ENCODE assay signal across 19 mouse cellular contexts in genomic region chr11:121717724-121718123, GRCm38 (mm10). TPM values are rescaled to one million over a fixed set of nuclear protein-coding genes. Genes with fewer than 3 reads are reported as not detected.
DNase-seq lines count a peak whose midpoint lies in the region; ATAC-seq and TF ChIP-seq lines count a peak whose summit lies in the region.
"Had no signal": no experiment of that assay in that cellular context is flagged by ENCODE, and none has a peak within 500 bp of the region (broad histone marks: within the 10 kb centered on the region; RNA-seq: fewer than 3 reads in every experiment).

No protein-coding gene starts in this region.

- 44% methylated on average over 6 of the region's 6 CpGs for WGBS in lung, postnatal 0 days
- 46% methylated on average over 6 of the region's 6 CpGs for WGBS in intestine, embryonic 14.5 days
- WGBS in limb, embryonic 11.5 days: 66% methylated on average over 6 of the region's 6 CpGs
- 63% methylated on average over 6 of the region's 6 CpGs for WGBS in forebrain, embryonic 13.5 days

- TF ChIP-seq CTCF in lung, postnatal 0 days (IDR thresholded peaks at IDR 0.05): no peak

- no peaks in the 10 kb centered on the region for H3K9me3 ChIP-seq in lung, postnatal 0 days (ENCODE audit: low read length)
- H3K9me3 ChIP-seq in intestine, embryonic 14.5 days (ENCODE audit: control insufficient read depth, low read length): no peaks in the 10 kb centered on the region
- no peaks in the 10 kb centered on the region for H3K9me3 ChIP-seq in limb, embryonic 11.5 days (ENCODE audit: control insufficient read depth, low read length)
- no peaks in the 10 kb centered on the region for H3K9me3 ChIP-seq in forebrain, embryonic 13.5 days (replicated peaks)
- H3K9me3 ChIP-seq: G1E; heart, embryonic 12.5 days; hindbrain, embryonic 15.5 days; midbrain, embryonic 10.5 days had no signal

- DNase-seq in lung, postnatal 0 days (ENCODE audit: low spot score): no peak
- DNase-seq in lung, postnatal 14 days: no peak
- peak; percentile 71 for DNase-seq in intestine, embryonic 14.5 days (ENCODE audit: low spot score)
- peak; percentile 23 for DNase-seq in limb, embryonic 11.5 days (ENCODE audit: low spot score)
- DNase-seq in urinary bladder, postnatal 25 days (ENCODE audit: low spot score): peak; percentile 44
- DNase-seq in layer of hippocampus, postnatal 25 days (ENCODE audit: extremely low spot score in 1 of 2, low spot score in 1 of 2): no peak
- DNase-seq: cerebellum, postnatal 10 days; forebrain, postnatal 0 days; gastrocnemius, adult 2 months; liver; liver, postnatal 0 days; thymus, postnatal 36 days had no signal

- peak; percentile 20; the same call in 1 of the 2 replicates for ATAC-seq in lung, postnatal 0 days
- ATAC-seq in intestine, embryonic 14.5 days (replicated peaks; ENCODE audit: low FRiP score, low TSS enrichment, low read depth): peak; percentile 82
- ATAC-seq in limb, embryonic 11.5 days (ENCODE audit: insufficient number of reproducible peaks, low FRiP score, low TSS enrichment, low read depth): no peak
- ATAC-seq in forebrain, embryonic 13.5 days: no peak
- ATAC-seq: CD4-positive, CD25-positive, alpha-beta regulatory T cell, adult 4 months; forebrain, postnatal 0 days; liver, postnatal 0 days had no signal

- H3K4me2 ChIP-seq in lung, postnatal 0 days (replicated peaks; ENCODE audit: low read depth, low read length): no peak overlapping the region
- no peak overlapping the region for H3K4me2 ChIP-seq in intestine, embryonic 14.5 days (ENCODE audit: low read length)
- no peak overlapping the region for H3K4me2 ChIP-seq in limb, embryonic 11.5 days (ENCODE audit: low read depth, severe bottlenecking)
- no peak overlapping the region for H3K4me2 ChIP-seq in forebrain, embryonic 13.5 days
- H3K4me2 ChIP-seq: heart, embryonic 12.5 days; hindbrain, embryonic 15.5 days had no signal

- no peak overlapping the region for H3K27ac ChIP-seq in lung, postnatal 0 days (ENCODE audit: low read length)
- no peak overlapping the region for H3K27ac ChIP-seq in intestine, embryonic 14.5 days (ENCODE audit: low read depth)
- H3K27ac ChIP-seq in limb, embryonic 11.5 days (replicated peaks; ENCODE audit: low read depth, low read length): no peak overlapping the region
- H3K27ac ChIP-seq in forebrain, embryonic 13.5 days: no peak overlapping the region
- H3K27ac ChIP-seq: gastrocnemius, adult 2 months; hindbrain, embryonic 15.5 days; kidney, postnatal 0 days; midbrain, embryonic 10.5 days had no signal

- H3K36me3 ChIP-seq in lung, postnatal 0 days (ENCODE audit: insufficient read depth, low read length): no peaks in the 10 kb centered on the region
- peaks cover 17% of the 10 kb centered on the region for H3K36me3 ChIP-seq in intestine, embryonic 14.5 days (ENCODE audit: control insufficient read depth, insufficient read depth, low read length)
- H3K36me3 ChIP-seq in limb, embryonic 11.5 days (ENCODE audit: control insufficient read depth, insufficient read depth, low read length): no peaks in the 10 kb centered on the region
- no peaks in the 10 kb centered on the region for H3K36me3 ChIP-seq in forebrain, embryonic 13.5 days (ENCODE audit: poor library complexity, severe bottlenecking)
- H3K36me3 ChIP-seq: G1E; hindbrain, embryonic 15.5 days had no signal

- no peak for TF ChIP-seq EP300 in lung, postnatal 0 days (IDR thresholded peaks at IDR 0.05)

- H3K4me3 ChIP-seq in lung, postnatal 0 days (ENCODE audit: low read depth, low read length): no peak overlapping the region
- no peak overlapping the region for H3K4me3 ChIP-seq in intestine, embryonic 14.5 days (ENCODE audit: low read depth, low read length)
- H3K4me3 ChIP-seq in limb, embryonic 11.5 days (ENCODE audit: low read depth, low read length): no peak overlapping the region
- H3K4me3 ChIP-seq in forebrain, embryonic 13.5 days: no peak overlapping the region
- H3K4me3 ChIP-seq: gastrocnemius, adult 2 months; heart, embryonic 12.5 days; hindbrain, embryonic 15.5 days; midbrain, embryonic 10.5 days had no signal

- no peaks in the 10 kb centered on the region for H3K4me1 ChIP-seq in lung, postnatal 0 days (ENCODE audit: insufficient read depth, low read depth, low read length)
- 0 out of 2 replicates have a peak, but pooled peaks cover 2% of the 10 kb centered on the region for H3K4me1 ChIP-seq in intestine, embryonic 14.5 days (replicated peaks; ENCODE audit: control insufficient read depth, insufficient read depth, low read length)
- no peaks in the 10 kb centered on the region for H3K4me1 ChIP-seq in limb, embryonic 11.5 days (ENCODE audit: control insufficient read depth, insufficient read depth, low read length)
- no peaks in the 10 kb centered on the region for H3K4me1 ChIP-seq in forebrain, embryonic 13.5 days
- H3K4me1 ChIP-seq: heart, embryonic 12.5 days; hindbrain, embryonic 15.5 days; midbrain, embryonic 10.5 days had no signal

- no peak overlapping the region for H3K9ac ChIP-seq in lung, postnatal 0 days (replicated peaks; ENCODE audit: low read depth)
- H3K9ac ChIP-seq in intestine, embryonic 14.5 days (ENCODE audit: low read length): no peak overlapping the region
- no peak overlapping the region for H3K9ac ChIP-seq in limb, embryonic 11.5 days (ENCODE audit: low read length)
- H3K9ac ChIP-seq in forebrain, embryonic 13.5 days: no peak overlapping the region
- H3K9ac ChIP-seq: forebrain, postnatal 0 days; heart, embryonic 12.5 days; hindbrain, embryonic 15.5 days; liver, postnatal 0 days had no signal

- H3K27me3 ChIP-seq in lung, postnatal 0 days (replicated peaks; ENCODE audit: insufficient read depth, low read length): no peaks in the 10 kb centered on the region
- no peaks in the 10 kb centered on the region for H3K27me3 ChIP-seq in intestine, embryonic 14.5 days (replicated peaks; ENCODE audit: control insufficient read depth, insufficient read depth, low read length)
- H3K27me3 ChIP-seq in limb, embryonic 11.5 days (ENCODE audit: control insufficient read depth, insufficient read depth, low read length): no peaks in the 10 kb centered on the region
- no peaks in the 10 kb centered on the region for H3K27me3 ChIP-seq in forebrain, embryonic 13.5 days
- H3K27me3 ChIP-seq: heart, embryonic 12.5 days; hindbrain, embryonic 15.5 days had no signal

RNA-seq across cellular contexts. Expression of gene Metrnl, which starts 16.4 kb away (rescaled TPM):
- polyA plus RNA-seq in lung, postnatal 0 days (2015; fragmentation: Nextera tagmentation; extraction: Ambion mirVana): 22.3 and 23.6 TPM in 2 replicates
- polyA plus RNA-seq in intestine, embryonic 14.5 days (2014; fragmentation: Nextera tagmentation; extraction: Ambion mirVana): 24.7 and 29.4 TPM in 2 replicates
- polyA plus RNA-seq in limb, embryonic 11.5 days (2014; fragmentation: Nextera tagmentation; extraction: Ambion mirVana): 4.3 and 5.5 TPM in 2 replicates
- 10 to 100 TPM; 10.7 to 12.2 TPM for total RNA-seq in layer of hippocampus, postnatal 25 days (2021)
- polyA plus RNA-seq in forebrain, embryonic 13.5 days (2015; fragmentation: Nextera tagmentation; extraction: Ambion mirVana): 1.9 and 2.3 TPM in 2 replicates
- total RNA-seq: G1E had no signal
- polyA plus RNA-seq: G1E had no signal

RNA-seq across cellular contexts. Expression of gene B3gntl1, which starts 44.8 kb away (rescaled TPM):
- polyA plus RNA-seq in lung, postnatal 0 days (2015; fragmentation: Nextera tagmentation; extraction: Ambion mirVana): 3.4 and 4.3 TPM in 2 replicates
- 8.0 and 8.3 TPM in 2 replicates for polyA plus RNA-seq in intestine, embryonic 14.5 days (2014; fragmentation: Nextera tagmentation; extraction: Ambion mirVana)
- 6.8 and 8.4 TPM in 2 replicates for polyA plus RNA-seq in limb, embryonic 11.5 days (2014; fragmentation: Nextera tagmentation; extraction: Ambion mirVana)
- total RNA-seq in layer of hippocampus, postnatal 25 days (2021): 1 to 10 TPM; 6.4 to 7.0 TPM
- 5.8 and 7.0 TPM in 2 replicates for polyA plus RNA-seq in forebrain, embryonic 13.5 days (2015; fragmentation: Nextera tagmentation; extraction: Ambion mirVana)

Comparison
In these comparisons a context has a peak if more than half of its experiments do, and no peak if none do; other contexts are left out.
1. ATAC-seq: peak in lung, postnatal 0 days (single experiment) and intestine, embryonic 14.5 days (single experiment); none in limb, embryonic 11.5 days (single experiment) and forebrain, embryonic 13.5 days (single experiment).
2. DNase-seq: peak in intestine, embryonic 14.5 days (single experiment), limb, embryonic 11.5 days (single experiment) and urinary bladder, postnatal 25 days (single experiment); none in lung, postnatal 0 days (single experiment), lung, postnatal 14 days (single experiment) and layer of hippocampus, postnatal 25 days (0 of 2).